ENCODE assay signal across 8 mouse cellular contexts in genomic region chr15:93398699-93399540, GRCm38 (mm10). TPM values are rescaled to one million over a fixed set of nuclear protein-coding genes. Genes with fewer than 3 reads are reported as not detected.
DNase-seq lines count a peak whose midpoint lies in the region; ATAC-seq and TF ChIP-seq lines count a peak whose summit lies in the region.

No protein-coding gene starts in this region.

- peak overlapping the region; percentile 44 for H3K4me2 ChIP-seq in hindbrain, embryonic 11.5 days (replicated peaks; ENCODE audit: low read depth, low read length)
- peak overlapping the region; percentile 91 for H3K4me2 ChIP-seq in liver, embryonic 16.5 days (ENCODE audit: low read depth, low read length)

- H3K9ac ChIP-seq in heart, adult 2 months (ENCODE audit: low read depth, low read length): peak overlapping the region; percentile 93
- peak overlapping the region; percentile 95 for H3K9ac ChIP-seq in ES-Bruce4 (ENCODE audit: low read depth, poor library complexity, severe bottlenecking)
- H3K9ac ChIP-seq in hindbrain, embryonic 11.5 days (ENCODE audit: low read depth, low read length): peak overlapping the region; percentile 84
- peak overlapping the region; percentile 94 for H3K9ac ChIP-seq in liver, embryonic 16.5 days (ENCODE audit: low read depth, low read length)

- DNase-seq in heart, adult 2 months: peak in 1 of 2 experiments; percentile 19
- no peak for DNase-seq in heart, adult 9 months (ENCODE audit: low spot score in 2 of 2)
- DNase-seq in embryo, embryonic 10 days (ENCODE audit: low spot score): peak; percentile 35
- DNase-seq in hindbrain, embryonic 11.5 days (ENCODE audit: low spot score): peak; percentile 41
- peak; percentile 22 for DNase-seq in retina, postnatal 1 day
- no peak for DNase-seq in urinary bladder, adult 2 months (ENCODE audit: low spot score)

- no peaks in the 10 kb centered on the region for H3K27me3 ChIP-seq in heart, adult 2 months (ENCODE audit: control insufficient read depth, insufficient read depth, low read length)
- peaks cover 2% of the 10 kb centered on the region for H3K27me3 ChIP-seq in ES-Bruce4 (ENCODE audit: control insufficient read depth, insufficient read depth, low read length, poor library complexity, severe bottlenecking)
- no peaks in the 10 kb centered on the region for H3K27me3 ChIP-seq in hindbrain, embryonic 11.5 days (ENCODE audit: control insufficient read depth, insufficient read depth, low read length)
- no peaks in the 10 kb centered on the region for H3K27me3 ChIP-seq in liver, embryonic 16.5 days (ENCODE audit: control insufficient read depth, insufficient read depth, low read depth, low read length)

- H3K27ac ChIP-seq in heart, adult 2 months: peak overlapping the region; percentile 86
- no peak overlapping the region for H3K27ac ChIP-seq in ES-Bruce4 (ENCODE audit: insufficient read depth, low read length)
- H3K27ac ChIP-seq in hindbrain, embryonic 11.5 days (ENCODE audit: low read depth, low read length): peak overlapping the region; percentile 30; the same call in 1 of the 2 replicates
- H3K27ac ChIP-seq in liver, embryonic 16.5 days (ENCODE audit: low read length): peak overlapping the region; percentile 92

- H3K4me3 ChIP-seq in heart, adult 2 months: peak overlapping the region; percentile 91
- H3K4me3 ChIP-seq in ES-Bruce4 (ENCODE audit: low read depth, low read length): peak overlapping the region; percentile 97
- peak overlapping the region; percentile 69 for H3K4me3 ChIP-seq in hindbrain, embryonic 11.5 days (ENCODE audit: low read depth, low read length)
- H3K4me3 ChIP-seq in liver, embryonic 16.5 days (ENCODE audit: low read depth, low read length): peak overlapping the region; percentile 98

- intact Hi-C loops in heart, adult 2 months (cut with DNase I): loop anchor here (2.0 kb wide), 2 partner anchors 62 to 124 kb away; partner anchors contain the start of genes Gxylt1 and Yaf2

- no peak for TF ChIP-seq POLR2A in heart, adult 2 months (IDR thresholded peaks at IDR 0.05; ENCODE audit: insufficient read depth, low read depth, low read length)
- TF ChIP-seq POLR2A in ES-Bruce4 (IDR thresholded peaks at IDR 0.05; ENCODE audit: insufficient read depth, low read length): no peak

- ATAC-seq in hindbrain, embryonic 11.5 days (ENCODE audit: low FRiP score): peak; percentile 61
- ATAC-seq in liver, embryonic 16.5 days (ENCODE audit: low read depth): no peak

- no peak for TF ChIP-seq CTCF in heart, adult 2 months (IDR thresholded peaks at IDR 0.05)
- no peak for TF ChIP-seq CTCF in ES-Bruce4 (IDR thresholded peaks at IDR 0.05; ENCODE audit: low read depth, low read length)

- peaks cover 4% of the 10 kb centered on the region for H3K79me2 ChIP-seq in heart, adult 2 months (replicated peaks; ENCODE audit: control insufficient read depth, insufficient read depth, low read length)

- no peak for TF ChIP-seq EP300 in heart, adult 2 months (IDR thresholded peaks at IDR 0.05; ENCODE audit: insufficient read depth, low read depth, low read length)
- no peak for TF ChIP-seq EP300 in ES-Bruce4 (IDR thresholded peaks at IDR 0.05; ENCODE audit: insufficient read depth, low read depth, low read length)

- peaks cover 5% of the 10 kb centered on the region; the same call in 1 of the 2 replicates for H3K36me3 ChIP-seq in heart, adult 2 months (ENCODE audit: control insufficient read depth, insufficient read depth, low read length)
- H3K36me3 ChIP-seq in ES-Bruce4 (ENCODE audit: control insufficient read depth, insufficient read depth, low read length, poor library complexity, severe bottlenecking): no peaks in the 10 kb centered on the region; the same call in 1 of the 2 replicates
- H3K36me3 ChIP-seq in hindbrain, embryonic 11.5 days (ENCODE audit: control insufficient read depth, insufficient read depth, low read length): no peaks in the 10 kb centered on the region
- peaks cover 4% of the 10 kb centered on the region; the same call in 1 of the 2 replicates for H3K36me3 ChIP-seq in liver, embryonic 16.5 days (ENCODE audit: control insufficient read depth, insufficient read depth)

- peaks cover 3% of the 10 kb centered on the region for H3K4me1 ChIP-seq in heart, adult 2 months (ENCODE audit: control insufficient read depth, insufficient read depth, low read length)
- no peaks in the 10 kb centered on the region for H3K4me1 ChIP-seq in ES-Bruce4 (ENCODE audit: control insufficient read depth, insufficient read depth, low read length)
- H3K4me1 ChIP-seq in hindbrain, embryonic 11.5 days (replicated peaks; ENCODE audit: control insufficient read depth, insufficient read depth, low read length): peaks cover 5% of the 10 kb centered on the region
- peaks cover 24% of the 10 kb centered on the region for H3K4me1 ChIP-seq in liver, embryonic 16.5 days (ENCODE audit: control insufficient read depth, low read depth, low read length)

- 8% methylated on average over 36 of the region's 36 CpGs for whole genome bisulfite sequencing in heart, adult 2 months
- 1% methylated on average over 36 of the region's 36 CpGs for WGBS in hindbrain, embryonic 11.5 days
- 4% methylated on average over 36 of the region's 36 CpGs for WGBS in liver, embryonic 16.5 days (ENCODE audit: insufficient replicate concordance)

- H3K9me3 ChIP-seq in ES-Bruce4 (replicated peaks; ENCODE audit: control insufficient read depth, insufficient read depth, low read length, poor library complexity, severe bottlenecking): no peaks in the 10 kb centered on the region
- H3K9me3 ChIP-seq in hindbrain, embryonic 11.5 days (ENCODE audit: control insufficient read depth, low read length): no peaks in the 10 kb centered on the region
- no peaks in the 10 kb centered on the region for H3K9me3 ChIP-seq in liver, embryonic 16.5 days (replicated peaks; ENCODE audit: control insufficient read depth, low read length)

RNA-seq across cellular contexts. Expression of gene Pphln1, which starts 0.8 kb away (rescaled TPM):
- 10 to 100 TPM; 20.9 to 21.6 TPM for total RNA-seq in heart, adult 2 months (2021)
- 6.0 and 10.3 TPM in 2 replicates for polyA plus RNA-seq in heart, adult 2 months (2012; rRNA removed)
- 62.3 and 65.8 TPM in 2 replicates for polyA plus RNA-seq in ES-Bruce4 (2011; ENCODE audit: insufficient read depth, insufficient read length, low read depth, missing spikeins)
- 53.9 and 68.7 TPM in 2 replicates for polyA plus RNA-seq in hindbrain, embryonic 11.5 days (2014; fragmentation: Nextera tagmentation; extraction: Ambion mirVana)
- 14.2 and 14.5 TPM in 2 replicates for polyA plus RNA-seq in liver, embryonic 16.5 days (2015; fragmentation: Nextera tagmentation; extraction: Ambion mirVana)
- 15.9 and 20.2 TPM in 2 replicates for polyA plus RNA-seq in urinary bladder, adult 2 months (2012; rRNA removed)

RNA-seq across cellular contexts. Expression of gene Zcrb1, which starts 0.8 kb away (rescaled TPM):
- 10 to 100 TPM; 89.3 to 97.3 TPM for total RNA-seq in heart, adult 2 months (2021)
- 33.0 and 52.7 TPM in 2 replicates for polyA plus RNA-seq in heart, adult 2 months (2012; rRNA removed)
- polyA plus RNA-seq in ES-Bruce4 (2011; ENCODE audit: insufficient read depth, insufficient read length, low read depth, missing spikeins): 91.6 and 109 TPM in 2 replicates
- 161 and 175 TPM in 2 replicates for polyA plus RNA-seq in hindbrain, embryonic 11.5 days (2014; fragmentation: Nextera tagmentation; extraction: Ambion mirVana)
- polyA plus RNA-seq in liver, embryonic 16.5 days (2015; fragmentation: Nextera tagmentation; extraction: Ambion mirVana): 53.0 and 62.8 TPM in 2 replicates
- 93.8 and 107 TPM in 2 replicates for polyA plus RNA-seq in urinary bladder, adult 2 months (2012; rRNA removed)

Comparison
In these comparisons a context has a peak if more than half of its experiments do, and no peak if none do; other contexts are left out.
1. DNase-seq: peak in embryo, embryonic 10 days (single experiment), hindbrain, embryonic 11.5 days (single experiment) and retina, postnatal 1 day (single experiment); none in heart, adult 9 months (0 of 2) and urinary bladder, adult 2 months (single experiment).
2. Peak in every context shown above with its lines, with median percentiles within 50 percentile points of each other: H3K4me3 ChIP-seq and H3K9ac ChIP-seq.